Mouse (Mus musculus) skeletal muscle tissue, adult 2 months (tissue): ENCODE results near the gene Rpl38.

Experiments used
- DNase-seq: peaks from one replicate; pipeline ENCODE4 v3.0.0-alpha.2; 2012; ENCODE audit warnings: low read depth, low spot score

Rpl38 gene

DNA sequence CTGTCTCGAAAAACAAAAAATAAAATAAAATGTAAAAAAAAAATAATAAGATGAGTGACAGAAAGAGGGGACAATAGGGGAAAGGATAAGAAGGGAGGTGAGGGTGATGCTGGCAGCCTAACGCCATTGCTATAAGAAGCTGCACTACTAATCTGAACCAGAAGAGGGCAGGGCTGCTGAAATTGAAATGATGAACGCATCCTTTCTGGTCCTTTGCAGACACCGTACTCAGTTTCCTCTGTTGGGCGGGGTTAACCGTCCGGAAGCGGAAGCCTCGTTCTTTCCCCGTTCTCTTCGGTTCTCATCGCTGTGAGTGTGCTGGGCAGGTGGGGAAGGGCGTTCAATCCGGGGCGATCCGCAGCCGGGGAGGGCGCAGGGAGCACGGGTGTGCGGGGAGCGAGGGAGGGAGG is at the start of gene Rpl38:
Rpl38 (plus strand) TSS at position 224 of the 410 bp plus-strand sequence.
- peak; percentile 89 for DNase-seq

DNA sequence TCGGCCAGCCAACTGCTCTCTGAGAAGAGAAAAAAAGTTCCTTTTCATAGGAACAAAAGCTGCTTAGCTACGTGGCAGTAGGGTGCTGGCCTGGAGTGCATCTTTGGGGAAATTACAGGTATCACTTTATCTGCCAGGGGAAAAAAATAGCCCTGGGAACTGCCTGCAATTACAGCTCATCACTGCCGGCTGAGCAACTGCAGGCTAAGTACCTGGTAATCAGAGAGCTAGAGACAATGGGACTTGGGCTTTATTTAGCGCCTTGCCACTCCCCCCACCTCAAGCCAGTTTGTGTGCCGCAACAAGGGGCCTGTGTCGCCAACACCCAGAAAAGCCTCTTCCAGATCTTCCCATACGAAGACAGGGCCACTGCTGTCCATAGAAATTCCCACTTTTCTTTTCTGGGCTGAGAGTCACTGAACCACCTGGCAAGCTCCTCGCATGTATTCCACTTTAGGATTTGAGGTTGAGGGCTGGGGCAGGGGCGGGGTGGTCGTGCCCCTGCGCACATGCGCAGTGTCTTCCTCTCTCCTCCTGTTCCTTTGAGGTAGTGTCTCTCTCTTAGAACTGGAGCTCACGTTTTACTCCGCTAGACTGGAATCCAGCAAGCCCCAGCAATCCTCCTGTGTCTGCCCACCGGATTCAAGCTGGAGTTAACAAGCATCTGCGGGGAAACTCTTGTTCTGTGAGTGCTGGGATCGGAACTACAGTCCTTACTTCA is 49.5 kb upstream of the Rpl38 start:
- DNase-seq, result no peak

- DNase-seq, result no peak
Measured at GRCm38 (mm10) chr11:114626071-114626690, 42.1 kb upstream of the Rpl38 start.

DNA sequence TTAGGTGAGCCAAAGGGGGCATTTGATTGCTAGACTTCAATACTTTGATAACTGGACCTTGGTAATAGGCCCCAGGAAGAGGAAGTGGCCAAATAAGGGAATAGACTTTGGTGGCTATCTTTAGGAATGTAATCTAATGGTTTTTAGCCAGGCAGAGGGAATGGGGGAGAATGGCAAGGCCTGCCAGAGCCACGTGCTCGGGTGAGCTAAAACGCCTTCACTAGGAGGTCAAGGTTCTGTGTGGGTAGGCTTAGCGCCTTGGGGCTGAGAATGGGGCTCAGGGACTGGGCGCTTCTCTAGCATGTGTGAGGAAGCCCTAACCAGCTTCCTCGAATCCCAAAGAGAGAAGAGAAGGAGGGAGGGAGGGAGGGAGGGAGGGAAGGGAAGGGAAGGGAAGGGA is 41.3 kb upstream of the Rpl38 start:
- no peak for DNase-seq

DNA sequence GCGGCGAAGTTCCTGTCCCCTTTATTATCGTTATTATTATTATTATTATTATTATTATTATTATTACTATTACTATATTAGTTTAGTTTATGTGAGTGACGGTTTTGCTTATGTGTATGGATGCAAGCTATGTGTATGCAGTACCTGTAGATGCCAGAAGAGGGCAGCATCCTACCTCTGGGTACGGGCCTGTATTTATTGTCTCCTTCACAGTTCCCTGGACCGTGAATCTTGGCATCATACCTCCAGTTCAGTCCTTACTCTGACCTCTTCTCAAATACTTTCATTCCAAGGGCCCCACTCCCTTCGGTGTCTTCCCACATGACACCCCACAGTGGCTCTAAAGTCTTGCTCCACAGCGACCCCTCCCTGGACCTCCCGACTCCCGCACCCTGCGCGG is 40.3 kb upstream of the Rpl38 start:
- DNase-seq, result no peak

DNA sequence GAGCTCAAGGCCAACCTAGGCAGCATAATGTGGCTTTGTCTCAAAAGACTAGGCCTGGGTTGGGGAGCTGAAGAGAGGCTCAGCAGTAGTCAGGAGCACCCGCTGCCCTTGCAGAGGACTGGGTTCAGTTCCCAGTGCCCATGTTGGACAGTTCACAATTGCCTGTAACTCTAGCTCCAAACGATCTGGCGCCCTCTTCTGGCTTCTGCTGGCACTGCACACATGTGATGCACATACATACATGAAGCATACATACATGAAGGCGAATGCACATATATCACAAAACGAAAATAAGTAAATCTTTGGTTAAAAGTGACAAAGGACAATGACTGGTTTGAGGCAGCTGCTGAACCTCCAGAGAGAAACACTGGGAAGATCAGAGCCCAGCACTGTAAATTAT is 38.3 kb upstream of the Rpl38 start:
- DNase-seq, result no peak

GRCm38 (mm10) chr11:114632266-114632665 is 36.1 kb upstream of the Rpl38 start:
- DNase-seq, result no peak

GRCm38 (mm10) chr11:114636292-114636691 is 32.0 kb upstream of the Rpl38 start:
- DNase-seq, result peak; percentile 59

DNA sequence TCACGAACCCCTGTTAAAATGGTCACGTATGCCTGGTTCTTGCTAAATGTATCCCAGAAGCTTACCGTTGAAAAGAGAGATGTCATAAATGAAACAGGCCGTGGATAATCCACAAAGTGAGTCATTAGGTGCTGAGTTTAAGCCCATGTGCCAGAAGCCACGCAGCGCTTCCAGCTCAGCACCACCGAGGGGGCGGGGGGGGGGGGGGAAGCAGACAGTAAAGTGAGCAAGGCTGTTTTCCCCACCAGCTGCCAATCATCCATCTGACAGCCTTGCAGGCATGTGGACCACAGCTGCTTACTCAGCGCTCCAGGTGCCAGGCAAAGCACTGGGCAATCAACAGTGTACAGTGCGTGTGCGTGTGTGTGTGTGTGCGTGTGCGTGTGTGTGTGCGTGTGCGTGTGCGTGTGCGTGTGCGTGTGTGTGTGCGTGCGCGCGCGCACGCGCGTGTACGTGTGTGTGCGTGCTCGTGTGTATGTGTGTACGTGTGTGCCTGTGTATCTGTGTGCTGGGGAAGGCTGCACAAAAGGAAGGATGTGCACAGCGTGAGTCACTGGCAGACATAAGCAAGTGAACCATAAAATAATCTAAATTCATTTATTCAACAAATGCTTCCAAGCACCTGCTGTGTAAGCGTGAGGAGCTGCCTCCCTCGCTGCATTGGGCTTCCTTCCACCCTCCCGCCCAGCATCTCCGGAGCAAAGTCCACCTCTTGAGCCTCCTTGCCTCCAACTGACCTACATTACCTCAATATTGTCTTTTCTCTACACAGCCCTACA is 31.4 kb upstream of the Rpl38 start:
- DNase-seq, result no peak

- DNase-seq, result no peak
Measured at GRCm38 (mm10) chr11:114638647-114639290, 29.6 kb upstream of the Rpl38 start.

- no peak for DNase-seq
Measured at GRCm38 (mm10) chr11:114639681-114640103, 28.6 kb upstream of the Rpl38 start.

- no peak for DNase-seq
Measured at GRCm38 (mm10) chr11:114640658-114641057, 27.7 kb upstream of the Rpl38 start.

GRCm38 (mm10) chr11:114641136-114641535 is 27.2 kb upstream of the Rpl38 start:
- no peak for DNase-seq

GRCm38 (mm10) chr11:114642184-114642583 is 26.1 kb upstream of the Rpl38 start:
- DNase-seq, result no peak

DNA sequence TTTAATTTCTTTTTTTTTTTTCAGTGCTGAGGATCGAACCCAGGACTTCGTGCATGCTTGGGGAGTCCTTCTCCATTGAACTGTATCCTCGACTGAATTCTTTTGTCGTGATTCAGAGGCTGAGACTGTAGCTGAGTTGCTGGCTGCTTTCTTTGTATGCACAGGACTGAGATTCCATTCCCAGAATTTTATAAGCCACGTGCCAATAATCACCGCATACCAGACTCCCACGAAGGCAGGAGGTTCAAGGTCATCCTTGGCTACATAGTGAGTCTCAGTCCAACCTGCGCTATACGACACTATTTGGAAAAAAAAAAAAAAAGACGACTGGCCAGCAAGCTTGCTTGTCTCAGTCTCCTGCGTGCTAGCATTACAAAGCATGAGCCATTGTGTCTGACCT is 25.4 kb upstream of the Rpl38 start:
- DNase-seq, result no peak

DNA sequence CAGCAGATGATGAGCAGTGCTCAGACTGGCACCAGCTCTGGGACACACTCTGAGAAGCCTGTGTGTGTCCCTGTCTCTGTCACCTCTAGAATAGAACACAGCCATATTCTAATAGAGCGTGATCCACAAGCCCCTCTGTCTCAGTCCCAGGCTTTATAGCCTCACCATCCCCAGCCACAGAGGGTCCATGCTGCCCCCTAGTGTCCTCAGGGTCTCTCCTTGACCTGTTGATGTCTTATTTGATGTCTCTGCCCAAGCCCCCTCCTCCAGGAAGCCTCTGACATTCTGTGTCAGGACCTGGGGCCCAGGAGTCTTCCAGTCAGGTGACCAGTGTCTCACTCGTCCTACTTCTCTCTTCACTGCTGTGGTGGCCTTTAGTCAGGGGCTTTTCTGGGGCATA is 24.2 kb upstream of the Rpl38 start:
- DNase-seq, result no peak

GRCm38 (mm10) chr11:114649510-114649909 is 18.8 kb upstream of the Rpl38 start:
- DNase-seq, result no peak

GRCm38 (mm10) chr11:114652531-114652930 is 15.8 kb upstream of the Rpl38 start:
- no peak for DNase-seq

DNA sequence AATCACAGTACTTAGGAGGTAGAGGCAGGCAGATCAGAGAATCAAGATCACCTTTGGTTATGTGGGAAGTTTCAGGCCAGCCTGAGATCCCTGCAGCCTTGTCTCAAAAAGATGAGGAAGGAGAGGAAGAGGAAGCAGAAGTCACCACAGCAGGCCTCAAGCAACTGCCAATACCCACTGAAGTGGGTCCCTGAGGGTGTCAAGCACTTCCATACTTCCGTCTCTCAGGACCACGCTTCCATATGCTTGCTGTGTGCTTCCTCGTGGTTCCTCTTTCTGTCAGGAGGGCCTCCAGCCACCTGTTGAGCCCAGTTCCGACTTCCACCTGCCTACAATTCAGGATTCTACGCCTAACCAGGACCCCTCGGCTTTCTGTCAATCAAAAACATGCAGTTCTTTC is 14.7 kb upstream of the Rpl38 start:
- DNase-seq, result no peak

DNA sequence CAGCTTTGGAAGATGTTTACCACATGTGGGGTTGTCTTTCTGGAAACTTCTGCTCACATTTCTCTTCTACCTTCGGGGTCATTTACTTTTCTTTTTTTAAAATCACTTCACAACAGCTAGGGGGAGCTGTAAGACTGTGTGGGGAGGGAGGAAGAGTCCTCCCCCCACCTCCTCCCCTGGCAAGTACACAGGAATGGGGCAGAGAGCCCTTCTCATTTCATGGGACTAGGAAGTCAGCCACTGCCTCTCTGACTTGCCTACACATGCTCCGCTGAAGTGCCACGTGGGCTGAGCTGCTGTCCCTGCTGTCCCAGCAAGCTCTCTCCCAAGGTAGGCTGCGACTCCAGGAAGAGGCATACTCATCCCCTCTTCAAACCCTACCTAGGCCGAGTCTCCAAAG is 13.8 kb upstream of the Rpl38 start:
- peak; percentile 86 for DNase-seq

DNA sequence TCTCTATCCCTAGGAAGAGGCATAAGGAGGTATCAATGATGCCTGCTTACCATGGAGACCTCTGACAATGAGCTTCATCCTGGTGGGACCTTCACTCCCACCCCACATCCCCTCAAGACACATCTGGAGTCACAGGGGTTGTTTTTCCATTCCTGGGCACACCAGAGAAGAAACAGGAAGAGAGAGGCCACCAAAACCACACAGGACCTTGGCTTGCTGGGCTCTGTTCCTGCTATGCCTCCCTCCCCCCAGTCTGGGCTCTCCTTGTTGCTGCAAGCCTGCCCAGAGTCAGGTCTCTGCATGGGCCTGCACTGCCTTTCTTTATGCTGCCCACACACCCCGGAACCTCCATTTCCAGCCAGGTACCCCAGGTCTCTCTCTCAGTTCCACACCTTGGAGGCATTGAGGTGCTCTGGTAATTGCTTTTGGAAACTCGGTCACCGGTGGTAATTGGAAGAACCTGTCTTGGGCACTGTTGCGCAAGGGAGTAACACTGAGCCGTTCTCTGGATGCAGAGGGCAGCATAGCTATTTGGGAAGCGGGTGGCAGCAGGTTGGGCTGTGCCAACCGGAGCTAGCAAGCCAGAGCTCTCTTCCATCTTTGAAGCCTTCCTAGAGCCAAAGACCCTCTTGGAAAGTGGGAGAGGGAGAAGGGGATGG is 12.8 kb upstream of the Rpl38 start:
- peak; percentile 75 for DNase-seq
